Mouse (Mus musculus) myocyte (in vitro differentiated cells): ENCODE results near the gene Clns1a. TPM values are rescaled to one million over a fixed set of nuclear protein-coding genes. Genes with fewer than 3 reads are reported as not detected.

Experiments
- H3K27me3 ChIP-seq: one replicate; pipeline ENCODE4 v1.6.1; 2011; ENCODE audit not compliant: control insufficient read depth, insufficient read depth, insufficient read length
- H3K36me3 ChIP-seq: one replicate; pipeline ENCODE4 v1.6.1; 2011; ENCODE audit not compliant: control insufficient read depth, insufficient read depth
- H3K4me2 ChIP-seq: one replicate; pipeline ENCODE4 v1.6.1; 2011; ENCODE audit warnings: low read depth, control low read depth
- H3K4me3 ChIP-seq: one replicate; pipeline ENCODE4 v1.5.1; 2011; ENCODE audit warnings: mild to moderate bottlenecking, control low read depth, moderate library complexity
- H3K79me2 ChIP-seq: one replicate; pipeline ENCODE4 v1.6.1; 2011; ENCODE audit not compliant: control insufficient read depth, insufficient read depth
- H3ac ChIP-seq: one replicate; pipeline ENCODE4 v1.6.1; 2011; ENCODE audit not compliant: control insufficient read depth, insufficient read length
- CEBPB ChIP-seq: IDR thresholded peaks from 2 replicates; pipeline ENCODE4 v1.6.1; 2011; ENCODE audit warnings: mild to moderate bottlenecking, moderate library complexity; ENCODE audit not compliant: poor library complexity, insufficient read depth, severe bottlenecking
- E2F4 ChIP-seq: IDR thresholded peaks from one replicate; pipeline ENCODE4 v1.6.1; 2011; ENCODE audit warnings: mild to moderate bottlenecking, control low read depth, moderate library complexity; ENCODE audit not compliant: insufficient read depth
- MAX ChIP-seq: IDR thresholded peaks from one replicate; pipeline ENCODE4 v1.6.1; 2011; ENCODE audit warnings: low read depth, mild to moderate bottlenecking, control low read depth
- MYOD1 ChIP-seq, 3 experiments: IDR thresholded peaks; one replicate each; pipeline ENCODE4 v1.6.1; 2011; ENCODE audit warnings: control low read depth in 2 of 3, low read depth in 2 of 3, mild to moderate bottlenecking in 2 of 3, moderate library complexity in 1 of 3; ENCODE audit not compliant: insufficient read length in 2 of 3, control insufficient read depth in 1 of 3
- MYOG ChIP-seq, 3 experiments: IDR thresholded peaks; one replicate each; pipeline ENCODE4 v1.6.1; 2011; ENCODE audit warnings: control low read depth in 2 of 3, low read depth in 2 of 3, mild to moderate bottlenecking in 2 of 3; ENCODE audit not compliant: insufficient read length in 2 of 3, control insufficient read depth in 1 of 3, insufficient read depth in 1 of 3
- POLR2A ChIP-seq: IDR thresholded peaks from one replicate; pipeline ENCODE4 v1.6.1; 2011; ENCODE audit warnings: low read depth, mild to moderate bottlenecking, control low read depth, moderate library complexity; ENCODE audit not compliant: insufficient read length
- POLR2AphosphoS2 ChIP-seq: IDR thresholded peaks from one replicate; pipeline ENCODE4 v1.6.1; 2011; ENCODE audit warnings: low read depth, control low read depth; ENCODE audit not compliant: insufficient read length
- REST ChIP-seq: IDR thresholded peaks from one replicate; pipeline ENCODE4 v1.6.1; 2011; ENCODE audit warnings: mild to moderate bottlenecking, control low read depth, moderate library complexity; ENCODE audit not compliant: insufficient read depth, insufficient read length
- SRF ChIP-seq: IDR thresholded peaks from one replicate; pipeline ENCODE4 v1.6.1; 2011; ENCODE audit warnings: low read depth; ENCODE audit not compliant: control insufficient read depth, insufficient read length
- TCF12 ChIP-seq: IDR thresholded peaks from one replicate; pipeline ENCODE4 v1.6.1; 2011; ENCODE audit warnings: mild to moderate bottlenecking, control low read depth; ENCODE audit not compliant: poor library complexity, insufficient read depth, severe bottlenecking
- TCF3 ChIP-seq: IDR thresholded peaks from one replicate; pipeline ENCODE4 v1.6.1; 2011; ENCODE audit warnings: low read depth, control low read depth; ENCODE audit not compliant: insufficient read length
- USF1 ChIP-seq: IDR thresholded peaks from one replicate; pipeline ENCODE4 v1.6.1; 2011; ENCODE audit warnings: low read depth, mild to moderate bottlenecking, control low read depth, moderate library complexity
- polyA plus RNA-seq: library from polyadenylated mRNA; unstranded; fragments of >200 nt; fragmentation: generic; extraction: Trizol; gene quantifications from one replicate; pipeline ENCODE4 v1.2.1, GENCODE M21; 2012; ENCODE audit warnings: missing spikeins

Gene Clns1a
- polyA plus RNA-seq, 1 experiment: 56.3 TPM

GRCm38 (mm10) chr7:97726080-97726479 is 29.6 kb downstream of the Clns1a start:
- H3K4me3 ChIP-seq: no peak overlapping the region
- no peaks in the 10 kb centered on the region for H3K79me2 ChIP-seq
- no peak overlapping the region for H3K4me2 ChIP-seq
- no peaks in the 10 kb centered on the region for H3K36me3 ChIP-seq
- TF ChIP-seq USF1 (no peak), MYOD1 (IDR thresholded peaks at IDR 0.05; ENCODE audit: control insufficient read depth in 1 of 3, insufficient read length in 2 of 3, low read depth in 2 of 3) (no peak), TCF3 (no peak), SRF (no peak), E2F4 (no peak), MAX (no peak), MYOG (IDR thresholded peaks at IDR 0.05; ENCODE audit: control insufficient read depth in 1 of 3, insufficient read depth in 1 of 3, insufficient read length in 2 of 3, low read depth in 2 of 3) (no peak), POLR2A (no peak), CEBPB (no peak), TCF12 (no peak), POLR2AphosphoS2 (no peak), REST (no peak)
- no peak overlapping the region for H3ac ChIP-seq
- H3K27me3 ChIP-seq: no peaks in the 10 kb centered on the region

- Histone ChIP-seq H3K36me3 (no peaks in the 10 kb centered on the region), H3K4me3 (no peak overlapping the region), H3K79me2 (no peaks in the 10 kb centered on the region), H3K27me3 (no peaks in the 10 kb centered on the region), H3K4me2 (no peak overlapping the region), H3ac (no peak overlapping the region)
- no peak for TF ChIP-seq MYOD1 (IDR thresholded peaks at IDR 0.05; ENCODE audit: control insufficient read depth in 1 of 3, insufficient read length in 2 of 3, low read depth in 2 of 3)
- TF ChIP-seq TCF12: no peak
- no peak for TF ChIP-seq MYOG (IDR thresholded peaks at IDR 0.05; ENCODE audit: control insufficient read depth in 1 of 3, insufficient read depth in 1 of 3, insufficient read length in 2 of 3, low read depth in 2 of 3)
- TF ChIP-seq E2F4: no peak
- TF ChIP-seq MAX: no peak
- no peak for TF ChIP-seq USF1
These were observed 30.3 kb downstream of the Clns1a start for GRCm38 (mm10) chr7:97726778-97727177.

- TF ChIP-seq TCF12 (no peak), CEBPB (no peak), MAX (no peak), POLR2AphosphoS2 (no peak), E2F4 (no peak), MYOD1 (IDR thresholded peaks at IDR 0.05; ENCODE audit: control insufficient read depth in 1 of 3, insufficient read length in 2 of 3, low read depth in 2 of 3) (peak in 2 of 3 experiments; percentile 27 to 52)
These were observed 32.5 kb downstream of the Clns1a start for GRCm38 (mm10) chr7:97728666-97729614.

GRCm38 (mm10) chr7:97730427-97730826 is 34.0 kb downstream of the Clns1a start:
- no peaks in the 10 kb centered on the region for H3K36me3 ChIP-seq
- no peak overlapping the region for H3K4me2 ChIP-seq
- no peaks in the 10 kb centered on the region for H3K27me3 ChIP-seq
- H3K79me2 ChIP-seq: no peaks in the 10 kb centered on the region
- H3ac ChIP-seq: no peak overlapping the region
- H3K4me3 ChIP-seq: no peak overlapping the region
- no peak for TF ChIP-seq USF1
- no peak for TF ChIP-seq CEBPB
- TF ChIP-seq MAX: no peak
- TF ChIP-seq POLR2A: no peak
- TF ChIP-seq REST: no peak
- no peak for TF ChIP-seq E2F4
- TF ChIP-seq MYOD1 (IDR thresholded peaks at IDR 0.05; ENCODE audit: control insufficient read depth in 1 of 3, insufficient read length in 2 of 3, low read depth in 2 of 3): no peak
- no peak for TF ChIP-seq TCF3
- TF ChIP-seq TCF12: no peak
- TF ChIP-seq MYOG (IDR thresholded peaks at IDR 0.05; ENCODE audit: control insufficient read depth in 1 of 3, insufficient read depth in 1 of 3, insufficient read length in 2 of 3, low read depth in 2 of 3): no peak
- TF ChIP-seq POLR2AphosphoS2: no peak
- no peak for TF ChIP-seq SRF

More at GRCm38 (mm10) chr7:97728666-97729614, 32.5 kb downstream of the Clns1a start:
- Histone ChIP-seq H3K27me3 (no peaks in the 10 kb centered on the region), H3K4me2 (no peak overlapping the region), H3K4me3 (no peak overlapping the region), H3ac (no peak overlapping the region), H3K36me3 (no peaks in the 10 kb centered on the region), H3K79me2 (no peaks in the 10 kb centered on the region)
